Mouse (Mus musculus): ENCODE data around the gene Gm20422. TPM values are rescaled to one million over a fixed set of nuclear protein-coding genes. Genes with fewer than 3 reads are reported as not detected.

Gene Gm20422
- polyA plus RNA-seq, 1 experiment = not detected

GRCm38 (mm10) chr8:69796721-69797345 is 22.1 kb upstream of the Gm20422 start:
- H3K36me3 ChIP-seq (ENCODE audit: control insufficient read depth, insufficient read depth, low read length) = peaks cover 59% of the 10 kb centered on the region
- TF ChIP-seq CTCF (IDR thresholded peaks at IDR 0.05; ENCODE audit: borderline replicate concordance, control insufficient read depth, extremely low read depth, insufficient read depth, low read length, poor library complexity) = no peak
- TF ChIP-seq POLR2A (IDR thresholded peaks at IDR 0.05; ENCODE audit: control insufficient read depth, extremely low read depth, insufficient read depth, low read length, poor library complexity) = no peak
- no peak overlapping the region for H3K4me3 ChIP-seq (ENCODE audit: control insufficient read depth, insufficient read depth, low read length)
- 98% methylated on average over 16 of the region's 16 CpGs for whole genome bisulfite sequencing
- no peaks in the 10 kb centered on the region for H3K27me3 ChIP-seq (ENCODE audit: control insufficient read depth, insufficient read depth, low read length)
- no peak for DNase-seq
- H3K4me1 ChIP-seq (replicated peaks; ENCODE audit: control insufficient read depth, insufficient read depth, low read length) = peaks cover 6% of the 10 kb centered on the region
- H3K27ac ChIP-seq (ENCODE audit: control insufficient read depth, insufficient read depth, low read length) = no peak overlapping the region

GRCm38 (mm10) chr8:69794901-69795300 is 20.2 kb upstream of the Gm20422 start:
- WGBS = 96% methylated on average over 6 of the region's 6 CpGs
- peaks cover 41% of the 10 kb centered on the region for H3K36me3 ChIP-seq (ENCODE audit: control insufficient read depth, insufficient read depth, low read length)
- TF ChIP-seq CTCF (IDR thresholded peaks at IDR 0.05; ENCODE audit: borderline replicate concordance, control insufficient read depth, extremely low read depth, insufficient read depth, low read length, poor library complexity) (no peak), POLR2A (IDR thresholded peaks at IDR 0.05; ENCODE audit: control insufficient read depth, extremely low read depth, insufficient read depth, low read length, poor library complexity) (no peak)

GRCm38 (mm10) chr8:69794096-69794495 is 19.4 kb upstream of the Gm20422 start:
- Histone ChIP-seq H3K27ac (ENCODE audit: control insufficient read depth, insufficient read depth, low read length) (no peak overlapping the region), H3K36me3 (ENCODE audit: control insufficient read depth, insufficient read depth, low read length) (peaks cover 32% of the 10 kb centered on the region), H3K4me1 (replicated peaks; ENCODE audit: control insufficient read depth, insufficient read depth, low read length) (peaks cover 11% of the 10 kb centered on the region), H3K27me3 (ENCODE audit: control insufficient read depth, insufficient read depth, low read length) (no peaks in the 10 kb centered on the region), H3K4me3 (ENCODE audit: control insufficient read depth, insufficient read depth, low read length) (no peak overlapping the region)
- no peak for DNase-seq
- 97% methylated on average over 3 of the region's 3 CpGs for WGBS
- no peak for TF ChIP-seq POLR2A (IDR thresholded peaks at IDR 0.05; ENCODE audit: control insufficient read depth, extremely low read depth, insufficient read depth, low read length, poor library complexity)
- no peak for TF ChIP-seq CTCF (IDR thresholded peaks at IDR 0.05; ENCODE audit: borderline replicate concordance, control insufficient read depth, extremely low read depth, insufficient read depth, low read length, poor library complexity)

More at GRCm38 (mm10) chr8:69794901-69795300, 20.2 kb upstream of the Gm20422 start:
- no peak overlapping the region for H3K4me3 ChIP-seq (ENCODE audit: control insufficient read depth, insufficient read depth, low read length)
- no peaks in the 10 kb centered on the region for H3K27me3 ChIP-seq (ENCODE audit: control insufficient read depth, insufficient read depth, low read length)
- DNase-seq = no peak
- no peak overlapping the region for H3K27ac ChIP-seq (ENCODE audit: control insufficient read depth, insufficient read depth, low read length)
- H3K4me1 ChIP-seq (replicated peaks; ENCODE audit: control insufficient read depth, insufficient read depth, low read length) = peaks cover 8% of the 10 kb centered on the region

- Histone ChIP-seq H3K27me3 (ENCODE audit: control insufficient read depth, insufficient read depth, low read length) (no peaks in the 10 kb centered on the region), H3K4me1 (replicated peaks; ENCODE audit: control insufficient read depth, insufficient read depth, low read length) (peaks cover 11% of the 10 kb centered on the region), H3K27ac (ENCODE audit: control insufficient read depth, insufficient read depth, low read length) (no peak overlapping the region), H3K4me3 (ENCODE audit: control insufficient read depth, insufficient read depth, low read length) (no peak overlapping the region), H3K36me3 (ENCODE audit: control insufficient read depth, insufficient read depth, low read length) (peaks cover 28% of the 10 kb centered on the region)
- TF ChIP-seq POLR2A (IDR thresholded peaks at IDR 0.05; ENCODE audit: control insufficient read depth, extremely low read depth, insufficient read depth, low read length, poor library complexity) = no peak
- TF ChIP-seq CTCF (IDR thresholded peaks at IDR 0.05; ENCODE audit: borderline replicate concordance, control insufficient read depth, extremely low read depth, insufficient read depth, low read length, poor library complexity) = no peak
- 98% methylated on average over 4 of the region's 4 CpGs for WGBS
- DNase-seq = no peak
These were observed 19.0 kb upstream of the Gm20422 start for GRCm38 (mm10) chr8:69793666-69794065.

- H3K27me3 ChIP-seq (ENCODE audit: control insufficient read depth, insufficient read depth, low read length) = no peaks in the 10 kb centered on the region
- no peak overlapping the region for H3K27ac ChIP-seq (ENCODE audit: control insufficient read depth, insufficient read depth, low read length)
- peaks cover 11% of the 10 kb centered on the region for H3K4me1 ChIP-seq (replicated peaks; ENCODE audit: control insufficient read depth, insufficient read depth, low read length)
- no peak for TF ChIP-seq CTCF (IDR thresholded peaks at IDR 0.05; ENCODE audit: borderline replicate concordance, control insufficient read depth, extremely low read depth, insufficient read depth, low read length, poor library complexity)
- no peak for TF ChIP-seq POLR2A (IDR thresholded peaks at IDR 0.05; ENCODE audit: control insufficient read depth, extremely low read depth, insufficient read depth, low read length, poor library complexity)
- peaks cover 7% of the 10 kb centered on the region; the same call in 1 of the 2 replicates for H3K36me3 ChIP-seq (ENCODE audit: control insufficient read depth, insufficient read depth, low read length)
- WGBS = under 1% methylated on average over 48 of the region's 48 CpGs
- peak overlapping the region; percentile 91 for H3K4me3 ChIP-seq (ENCODE audit: control insufficient read depth, insufficient read depth, low read length)
- peak; percentile 52 for DNase-seq
These were observed 16.9 kb upstream of the Gm20422 start for GRCm38 (mm10) chr8:69791415-69792068.

GRCm38 (mm10) chr8:69790773-69791367 is 16.2 kb upstream of the Gm20422 start, which contains the start of the genes Atp13a1 and Zfp866:
Gene Atp13a1, plus strand, starts transcription at chr8:69791163.
Gene Zfp866, minus strand, starts transcription at chr8:69791178.
- H3K4me3 ChIP-seq (ENCODE audit: control insufficient read depth, insufficient read depth, low read length) = peak within 1 kb of the TSS; percentile 91
- H3K36me3 ChIP-seq (ENCODE audit: control insufficient read depth, insufficient read depth, low read length) = peaks cover 3% of the 10 kb centered on the region; the same call in 1 of the 2 replicates
- TF ChIP-seq CTCF (IDR thresholded peaks at IDR 0.05; ENCODE audit: borderline replicate concordance, control insufficient read depth, extremely low read depth, insufficient read depth, low read length, poor library complexity) = 0 out of 2 replicates have a peak, but pooled peaks have one; percentile 10
- peak; percentile 90 for TF ChIP-seq POLR2A (IDR thresholded peaks at IDR 0.05; ENCODE audit: control insufficient read depth, extremely low read depth, insufficient read depth, low read length, poor library complexity)
- no peaks in the 10 kb centered on the region for H3K27me3 ChIP-seq (ENCODE audit: control insufficient read depth, insufficient read depth, low read length)
- peak within 1 kb of the TSS; percentile 89 for H3K27ac ChIP-seq (ENCODE audit: control insufficient read depth, insufficient read depth, low read length)
- WGBS = under 1% methylated on average over 38 of the region's 38 CpGs
- peaks cover 11% of the 10 kb centered on the region for H3K4me1 ChIP-seq (replicated peaks; ENCODE audit: control insufficient read depth, insufficient read depth, low read length)
- peak; percentile 91 for DNase-seq
